Mouse (Mus musculus) G1E (cell line): ENCODE measurements around the gene Shroom3.

ENCODE experiments used
- CTCF ChIP-seq: IDR thresholded peaks from 2 replicates; pipeline ENCODE4 v1.5.1; 2012; ENCODE audit warnings: low read depth, low read length, inconsistent platforms, mixed read lengths
- GATA1 ChIP-seq: IDR thresholded peaks from 2 replicates; pipeline ENCODE4 v1.6.1; 2012; ENCODE audit warnings: borderline replicate concordance, low read length, inconsistent platforms, mixed read lengths
- GATA2 ChIP-seq: IDR thresholded peaks from 2 replicates; pipeline ENCODE4 v1.6.1; 2012; ENCODE audit warnings: low read depth, low read length, inconsistent platforms, borderline replicate concordance
- POLR2AphosphoS5 ChIP-seq: IDR thresholded peaks from 2 replicates; pipeline ENCODE4 v1.6.1; 2012; ENCODE audit warnings: low read depth, low read length, inconsistent platforms; ENCODE audit not compliant: insufficient replicate concordance

DNA sequence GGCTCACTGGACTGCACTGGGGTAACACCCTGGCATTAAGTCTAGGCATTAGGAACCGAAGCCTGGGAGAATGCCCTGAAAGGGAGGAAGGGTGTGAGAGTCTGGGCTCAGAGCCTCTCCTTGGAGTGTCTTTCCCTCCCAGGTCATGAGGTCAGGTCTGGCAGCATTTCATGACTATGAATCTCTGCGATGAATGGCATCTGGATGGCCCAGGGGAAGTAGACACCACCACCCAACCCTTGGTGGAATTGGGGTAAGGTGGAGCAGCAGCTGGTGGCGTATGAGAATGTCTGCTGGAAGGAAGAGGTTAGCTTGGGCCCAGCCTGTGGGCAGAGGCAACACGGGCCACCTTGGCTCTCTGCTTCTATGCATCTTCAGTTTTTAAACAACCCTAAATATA lies 171.7 kb downstream of the Shroom3 start:
- TF ChIP-seq CTCF (no peak), GATA2 (no peak), GATA1 (no peak), POLR2AphosphoS5 (no peak)
